Mouse (Mus musculus): Measurements from ENCODE around the gene Zfp759. TPM values are rescaled to one million over a fixed set of nuclear protein-coding genes. Genes with fewer than 3 reads are reported as not detected.

Zfp759 gene
- 0.02 TPM in 1 of 2 replicates, not detected in the other for polyA plus RNA-seq (2012; rRNA removed)

GRCm38 (mm10) chr13:67121360-67121759, at the start of gene Zfp759:
Gene Zfp759 (plus strand): TSS chr13:67121660.

GRCm38 (mm10) chr13:67097876-67098275, 23.6 kb upstream of the Zfp759 start, which contains the start of gene Zfp708:
Gene Zfp708 (minus strand): TSS chr13:67097976.

GRCm38 (mm10) chr13:67108194-67108820, 13.2 kb upstream of the Zfp759 start, which contains the start of gene Gm28557:
Gene Gm28557 (minus strand): TSS chr13:67108604.

DNA sequence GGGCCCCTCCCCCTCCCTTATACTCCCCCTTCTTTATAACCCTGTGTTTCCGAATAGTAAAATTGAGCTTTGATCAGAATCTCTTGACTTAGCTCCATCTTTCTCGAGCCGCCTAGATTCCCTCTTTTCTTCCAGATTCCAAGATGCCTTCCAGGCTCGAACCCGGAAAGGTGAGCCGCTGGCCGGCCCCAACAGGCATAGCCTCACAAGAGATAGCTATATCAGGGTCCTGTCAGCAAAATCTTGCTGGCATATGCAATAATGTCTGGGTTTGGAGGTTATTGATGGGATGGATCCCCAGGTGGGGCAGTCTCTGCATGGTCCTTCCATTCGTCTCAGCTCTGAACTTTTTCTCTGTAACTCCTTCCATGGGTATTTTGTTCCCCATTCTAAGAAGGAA, 5.3 kb upstream of the Zfp759 start, which contains the start of gene Rslcan18:
TSS of gene Rslcan18 (minus strand) at position 101 of the 400 bp plus-strand sequence.

DNA sequence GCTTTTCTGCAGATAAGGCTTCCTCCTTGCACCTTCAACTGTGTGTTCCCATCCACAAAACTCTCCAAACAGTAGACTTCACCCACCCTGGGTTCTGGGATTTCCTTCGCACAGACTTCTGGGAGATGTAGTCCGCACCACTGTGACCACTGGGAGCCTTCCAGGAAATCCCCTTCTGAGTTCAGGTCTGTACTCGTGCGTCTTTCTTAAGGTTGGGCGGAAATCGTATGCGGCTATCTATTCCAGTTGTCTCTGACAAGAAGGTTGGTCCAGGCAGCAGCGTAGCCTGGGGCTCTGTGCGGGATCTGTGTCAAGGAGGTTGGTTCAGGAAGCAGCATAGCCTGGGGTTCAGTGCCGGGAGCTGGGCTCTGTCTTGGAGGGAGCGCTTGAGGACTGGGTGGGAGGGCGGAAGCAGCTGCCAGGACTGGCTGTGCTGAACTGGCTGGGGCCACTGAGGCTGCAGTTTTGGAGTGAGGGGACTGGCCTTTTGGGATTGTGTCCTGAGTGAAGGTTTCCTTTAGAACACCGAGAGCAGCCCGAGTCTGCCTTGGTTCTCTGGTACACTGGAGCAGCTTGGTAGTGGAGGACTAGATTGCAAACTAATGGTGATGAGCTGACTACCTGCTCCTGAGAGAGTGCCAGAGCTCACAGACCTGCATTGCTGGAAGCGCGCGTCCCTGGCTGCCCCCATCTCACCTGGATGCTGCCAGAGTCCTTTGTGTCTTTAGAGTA, 51.7 kb downstream of the Zfp759 start, which contains the start of gene Rsl1:
TSS of gene Rsl1 (plus strand) at position 192 of the 732 bp plus-strand sequence.

Other genes with a start within 250 kb of the Zfp759 start
- 0.61 and 0.99 TPM in 2 replicates for gene Gm10767, start 216.7 kb upstream of the Zfp759 start, polyA plus RNA-seq (2012; rRNA removed)
- gene Zfp712, start 60.5 kb upstream of the Zfp759 start, polyA plus RNA-seq (2012; rRNA removed): 0.03 TPM in 1 of 2 replicates, not detected in the other
- gene Zfp708, start 23.7 kb upstream of the Zfp759 start, polyA plus RNA-seq (2012; rRNA removed): not detected in 2 replicates
- 0.23 and 0.35 TPM in 2 replicates for gene Gm28557, start 13.1 kb upstream of the Zfp759 start, polyA plus RNA-seq (2012; rRNA removed)
- 0.02 TPM in 2 replicates for gene Rslcan18, start 5.4 kb upstream of the Zfp759 start, polyA plus RNA-seq (2012; rRNA removed)
- 0.15 and 0.16 TPM in 2 replicates for gene Rsl1, start 51.5 kb downstream of the Zfp759 start, polyA plus RNA-seq (2012; rRNA removed)
- 0.02 TPM in 1 of 2 replicates, not detected in the other for gene Zfp455, start 72.8 kb downstream of the Zfp759 start, polyA plus RNA-seq (2012; rRNA removed)
- 0.04 and 0.17 TPM in 2 replicates for gene Zfp458, start 156.8 kb downstream of the Zfp759 start, polyA plus RNA-seq (2012; rRNA removed)
- gene Zfp457, start 184.8 kb downstream of the Zfp759 start, polyA plus RNA-seq (2012; rRNA removed): 0.13 and 0.19 TPM in 2 replicates
- 0.09 TPM in 2 replicates for gene Zfp595, start 210.9 kb downstream of the Zfp759 start, polyA plus RNA-seq (2012; rRNA removed)
- not detected in 2 replicates for gene Gm28044, start 238.9 kb downstream of the Zfp759 start, polyA plus RNA-seq (2012; rRNA removed)
- gene Zfp953, start 238.9 kb downstream of the Zfp759 start, polyA plus RNA-seq (2012; rRNA removed): 0.02 and 0.03 TPM in 2 replicates